Mouse (Mus musculus) embryonic fibroblast, embryonic 13.5 days (primary cell): ENCODE results near the gene Impg1.

Source experiments
- CTCF ChIP-seq: IDR thresholded peaks from 2 replicates; pipeline ENCODE4 v1.5.1; 2011; ENCODE audit warnings: mild to moderate bottlenecking, control low read depth, low read length, moderate library complexity, borderline replicate concordance; ENCODE audit not compliant: insufficient read depth
- POLR2A ChIP-seq: IDR thresholded peaks from 2 replicates; pipeline ENCODE4 v1.6.1; 2011; ENCODE audit warnings: low read depth, mild to moderate bottlenecking, control low read depth, low read length, moderate library complexity

DNA sequence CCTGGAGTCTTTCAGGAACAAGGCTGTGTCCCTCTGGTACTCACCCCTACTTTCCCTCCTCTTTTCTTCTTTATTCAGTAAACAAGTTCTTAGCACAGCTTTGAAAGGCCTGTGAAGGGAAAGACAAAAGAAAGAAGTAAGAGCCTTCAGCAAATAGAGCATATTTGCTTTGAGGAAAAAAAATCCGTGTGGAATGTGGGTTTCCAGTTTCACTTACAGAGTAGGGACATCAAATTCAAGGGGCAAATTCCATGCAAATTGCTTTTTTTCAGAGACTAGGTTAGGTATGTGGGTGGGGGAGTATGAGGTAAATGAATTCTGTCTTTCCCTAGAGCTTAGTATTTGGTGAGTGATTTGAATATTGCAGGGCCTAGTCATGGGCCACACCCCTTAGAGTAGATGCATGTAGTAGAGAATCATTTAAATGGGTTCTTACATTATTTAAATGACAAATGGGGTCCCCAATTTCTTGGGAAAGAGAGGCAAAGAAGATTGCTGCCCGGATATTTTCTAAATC, 39.3 kb upstream of the Impg1 start:
- no peak for TF ChIP-seq POLR2A
- TF ChIP-seq CTCF: no peak
